Mouse (Mus musculus): ENCODE data around the gene Atf7ip2. TPM values are rescaled to one million over a fixed set of nuclear protein-coding genes. Genes with fewer than 3 reads are reported as not detected.

Gene Atf7ip2
- total RNA-seq, 4 experiments from 2014 or later = not detected

- DNase-seq (ENCODE audit: low spot score in 2 of 2) = no peak
Observed at GRCm38 (mm10) chr16:10288115-10288514, 95.6 kb downstream of the Atf7ip2 start.

- DNase-seq (ENCODE audit: low spot score in 2 of 2) = no peak
Observed at GRCm38 (mm10) chr16:10297696-10298644, 105.5 kb downstream of the Atf7ip2 start.

- DNase-seq (ENCODE audit: low spot score in 2 of 2) = no peak
Observed at GRCm38 (mm10) chr16:10299637-10300036, 107.1 kb downstream of the Atf7ip2 start.

GRCm38 (mm10) chr16:10300231-10301186 lies 108.0 kb downstream of the Atf7ip2 start:
- no peak for DNase-seq (ENCODE audit: low spot score in 2 of 2)

Small RNAs within 50 kb of the gene (microRNA-seq; reads per million reads assigned to microRNA genes)
- gene Gm22932 = not detected

Other genes starting within 250 kb of the Atf7ip2 start
- under 1 TPM; 0.04 to 0.70 (median 0.17) TPM for gene Grin2a, start 197.2 kb upstream of the Atf7ip2 start, total RNA-seq (2022)
- gene Rpl39l, start 22.5 kb upstream of the Atf7ip2 start, total RNA-seq (2022) = not detected
- gene Emp2, start 121.3 kb downstream of the Atf7ip2 start, total RNA-seq (2022) = 1 to 10 TPM; 3.0 to 4.8 (median 4.1) TPM
- gene Tekt5, start 202.8 kb downstream of the Atf7ip2 start, total RNA-seq (2022) = not detected
- gene Nubp1, start 219.2 kb downstream of the Atf7ip2 start, total RNA-seq (2022) = 1 to 10 TPM; 5.7 to 7.8 (median 6.8) TPM